Mouse (Mus musculus) inflammation-experienced regulatory T-cells, adult 6 months (primary cell): ENCODE measurements around the gene Efl1. TPM values are rescaled to one million over a fixed set of nuclear protein-coding genes. Genes with fewer than 3 reads are reported as not detected.
"Not testable (repeated sequence)": the region's sequence is repeated elsewhere in the genome, so short reads cannot be mapped to it uniquely, and the experiment has no call there.

Experiments
- ATAC-seq: one replicate; pipeline ENCODE4 v1.8.0; 2017
- polyA plus RNA-seq, 3 experiments: library from polyadenylated mRNA; unstranded; fragments of 100-300 nt; shearing (Covaris generic); gene quantifications; one replicate each; pipeline ENCODE4 v1.2.1; 2017

Gene Efl1
- polyA plus RNA-seq, 3 experiments from 2014 or later, result 33.2 to 48.4 (median 42.7) TPM

DNA sequence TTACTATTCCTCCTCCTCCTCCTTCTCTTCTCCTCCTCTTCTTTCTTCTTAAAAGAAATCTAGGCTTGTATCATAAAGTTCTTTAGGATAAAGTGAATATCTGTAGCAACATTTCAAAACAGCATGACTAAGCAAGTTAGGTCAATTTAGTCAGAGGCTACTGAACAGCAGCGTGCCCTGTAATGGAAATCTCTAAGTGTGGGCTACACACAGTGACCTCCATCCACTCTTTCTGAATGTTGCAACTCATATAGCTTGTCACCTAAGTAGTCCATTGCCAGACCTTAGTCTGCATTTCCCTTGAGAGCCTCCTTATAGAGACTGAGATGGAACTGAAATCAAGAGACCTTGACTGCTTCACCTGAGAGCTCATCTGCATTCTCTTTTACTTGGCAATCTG, 116.5 kb downstream of the Efl1 start:
- no peak for ATAC-seq

DNA sequence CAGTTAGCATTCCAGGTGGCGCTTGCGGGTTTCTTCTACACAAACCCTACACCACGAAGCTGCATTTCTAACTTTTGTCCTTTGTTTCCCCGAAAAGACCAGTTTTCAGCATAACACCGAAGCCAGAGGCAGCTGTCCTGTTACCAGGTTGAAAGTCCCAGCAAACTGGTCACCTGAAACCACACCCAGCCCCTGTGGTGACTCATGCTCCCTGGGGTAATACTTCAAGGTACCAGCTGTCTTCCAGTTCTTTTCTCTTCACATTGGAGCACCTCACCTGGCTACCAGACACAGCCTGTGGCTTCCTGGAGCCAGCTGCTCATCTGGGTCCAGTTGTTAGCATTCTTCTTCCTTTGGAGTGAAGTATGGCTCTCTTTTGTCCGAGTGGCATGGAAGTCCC, 118.2 kb downstream of the Efl1 start:
- ATAC-seq, result no peak

DNA sequence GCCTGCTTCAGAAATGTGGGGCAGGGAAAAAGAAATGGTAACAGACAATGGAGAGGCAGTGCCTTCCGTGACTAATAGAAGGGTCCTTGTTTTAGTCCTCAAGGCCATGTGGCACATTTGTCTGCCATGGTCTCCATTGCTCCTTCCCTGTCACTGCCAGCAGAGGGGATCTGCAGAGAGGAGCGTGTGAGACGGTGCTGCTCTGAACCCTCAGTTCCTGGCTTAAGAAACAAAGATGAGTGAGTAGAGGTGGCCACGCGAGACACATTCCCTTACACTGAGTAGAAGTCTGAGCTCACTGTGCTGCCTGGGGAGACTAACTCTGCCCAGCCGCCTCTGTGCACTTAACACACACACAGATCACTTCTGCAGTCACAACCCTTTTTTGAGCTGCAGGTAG, 121.8 kb downstream of the Efl1 start:
- no peak for ATAC-seq

DNA sequence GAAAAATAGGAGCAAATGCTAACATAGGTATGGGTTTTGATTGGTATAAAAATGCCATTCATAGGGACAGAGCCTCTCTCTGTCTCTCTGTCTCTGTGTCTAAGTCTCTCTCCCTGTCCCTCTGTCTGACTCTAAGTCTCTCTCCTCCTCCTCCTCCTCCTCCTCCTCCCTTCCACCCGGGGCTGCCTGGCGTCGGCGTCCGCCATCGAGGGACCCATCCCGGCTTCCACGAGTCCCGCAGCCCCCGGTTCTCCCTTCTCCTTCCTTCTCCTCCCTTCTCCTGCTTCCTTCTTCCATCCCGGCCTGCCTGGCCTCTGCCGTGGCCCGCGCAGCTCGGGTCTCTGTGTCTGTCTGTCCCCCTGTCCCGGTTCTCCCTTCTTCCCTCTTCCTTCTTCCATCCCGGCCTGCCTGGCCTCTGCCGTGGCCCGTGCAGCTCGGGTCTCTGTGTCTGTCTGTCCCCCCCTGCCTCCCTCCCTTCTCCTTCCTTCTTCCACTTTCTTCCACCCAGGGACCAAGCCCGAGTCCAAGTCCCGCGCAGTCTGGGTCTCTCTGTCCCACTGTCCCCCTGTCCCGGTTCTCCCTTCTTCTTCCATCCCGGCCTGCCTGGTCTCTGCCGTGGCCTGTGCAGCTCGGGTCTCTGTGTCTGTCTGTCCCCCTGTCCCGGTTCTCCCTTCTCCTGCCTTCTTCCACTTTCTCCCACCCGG, 122.7 kb downstream of the Efl1 start:
- ATAC-seq, result not testable (repeated sequence)

DNA sequence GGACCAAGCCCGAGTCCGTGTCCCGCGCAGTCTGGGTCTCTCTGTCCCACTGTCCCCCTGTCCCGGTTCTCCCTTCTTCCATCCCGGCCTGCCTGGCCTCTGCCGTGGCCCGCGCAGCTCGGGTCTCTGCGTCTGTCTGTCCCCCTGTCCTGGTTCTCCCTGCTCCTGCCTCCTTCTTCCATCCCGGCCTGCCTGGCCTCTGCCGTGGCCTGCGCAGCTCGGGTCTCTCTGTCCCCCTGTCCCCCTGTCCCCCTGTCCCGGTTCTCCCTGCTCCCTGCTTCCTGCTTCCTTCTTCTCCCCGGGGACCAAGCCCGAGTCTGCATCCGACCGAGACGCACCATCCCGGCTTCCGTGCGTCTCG, 123.2 kb downstream of the Efl1 start:
- not testable (repeated sequence) for ATAC-seq

DNA sequence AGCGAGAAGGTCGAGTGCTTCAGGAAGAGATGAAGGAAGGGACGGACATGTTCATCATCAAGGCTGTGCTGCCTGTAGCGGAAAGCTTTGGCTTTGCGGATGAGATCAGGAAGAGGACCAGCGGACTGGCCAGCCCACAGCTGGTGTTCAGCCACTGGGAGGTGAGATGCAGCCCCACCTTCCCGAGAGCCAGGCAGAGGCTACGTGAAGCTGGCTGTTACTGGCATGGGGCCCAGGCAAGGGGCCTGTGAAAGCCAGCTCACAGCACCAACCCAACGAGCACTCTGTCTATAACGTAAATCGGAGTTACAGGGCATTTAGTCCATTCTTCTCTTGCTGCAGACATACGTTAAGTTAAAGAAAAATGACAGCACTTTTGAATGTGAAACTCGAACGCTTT, 124.1 kb downstream of the Efl1 start:
- ATAC-seq, result no peak

DNA sequence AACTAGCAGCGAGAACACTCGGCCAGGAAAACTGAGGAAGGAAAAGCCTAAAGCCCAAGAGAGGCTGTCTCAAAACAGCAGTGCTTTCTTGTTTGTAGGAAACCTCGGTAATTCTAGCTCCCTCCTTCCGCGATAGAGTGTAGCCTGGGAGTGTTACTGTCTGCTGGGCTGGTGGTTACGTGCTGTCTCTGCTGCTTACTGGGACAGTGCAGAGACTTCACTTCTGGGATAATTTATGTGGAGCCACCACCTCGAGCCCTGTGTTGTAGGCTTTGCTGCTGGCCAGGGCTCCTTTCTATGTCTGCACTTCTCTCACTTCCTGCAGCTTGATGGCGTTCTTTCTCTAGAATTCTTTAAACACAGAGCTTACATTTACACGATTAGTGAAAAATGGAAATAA, 124.7 kb downstream of the Efl1 start:
- peak; percentile 23 for ATAC-seq

DNA sequence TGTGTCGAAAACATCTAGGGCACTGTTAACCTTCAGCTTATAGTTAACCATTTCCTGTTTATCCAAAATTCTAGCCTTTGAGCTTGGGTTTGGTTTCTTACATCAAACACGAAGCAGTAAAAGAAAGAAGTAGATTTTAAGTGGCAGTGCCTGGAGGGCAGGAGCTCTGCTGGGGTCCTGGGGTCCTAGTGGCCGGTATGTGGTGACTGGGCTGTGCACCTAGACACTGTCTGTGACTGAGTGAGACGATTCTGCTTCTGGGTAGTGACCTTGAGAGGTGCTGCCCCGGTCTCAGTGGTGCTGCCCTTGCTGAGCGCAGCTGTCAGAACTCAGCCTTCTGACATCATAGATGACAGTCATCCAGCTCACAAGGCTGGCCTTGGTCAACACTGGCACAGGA, 125.5 kb downstream of the Efl1 start:
- ATAC-seq, result peak; percentile 81

DNA sequence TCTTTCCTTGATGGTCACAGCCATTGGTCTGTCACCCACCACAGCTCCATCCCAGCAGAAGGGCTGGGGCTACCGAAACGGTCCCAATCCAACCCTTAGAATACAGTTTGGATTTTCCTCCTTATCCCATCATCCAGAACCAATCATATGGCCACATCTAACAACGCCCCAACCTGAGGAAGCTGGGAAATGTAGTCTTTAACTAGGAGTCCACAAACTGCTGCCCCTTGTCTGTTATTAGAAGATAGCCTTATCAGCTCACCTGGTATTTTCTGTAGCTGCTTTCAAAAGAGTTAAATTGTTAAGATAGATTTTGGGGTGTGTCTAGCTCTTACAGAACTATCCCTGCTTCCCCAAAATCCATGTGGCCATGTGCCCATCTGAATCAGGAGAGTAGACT, 126.7 kb downstream of the Efl1 start:
- ATAC-seq, result no peak

DNA sequence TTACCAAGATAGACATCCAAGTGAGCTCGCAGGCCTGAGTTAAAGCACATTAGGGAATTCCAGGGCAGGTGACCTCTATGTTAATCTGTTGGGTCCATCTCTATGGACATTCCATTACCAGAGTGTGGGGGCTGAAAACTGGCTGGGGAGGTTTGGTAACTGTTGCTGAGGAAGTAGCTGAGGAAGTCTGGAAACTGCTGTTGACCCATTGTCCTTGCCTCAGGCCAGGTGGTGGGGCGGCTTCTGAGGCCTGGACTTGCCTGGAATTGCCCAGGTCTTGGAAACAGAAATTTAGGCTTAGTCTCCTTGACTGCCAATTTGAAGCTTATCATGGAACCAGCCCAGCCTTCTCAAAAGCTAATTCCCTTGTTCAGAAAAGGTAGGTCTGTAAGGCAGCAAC, 134.7 kb downstream of the Efl1 start:
- no peak for ATAC-seq

DNA sequence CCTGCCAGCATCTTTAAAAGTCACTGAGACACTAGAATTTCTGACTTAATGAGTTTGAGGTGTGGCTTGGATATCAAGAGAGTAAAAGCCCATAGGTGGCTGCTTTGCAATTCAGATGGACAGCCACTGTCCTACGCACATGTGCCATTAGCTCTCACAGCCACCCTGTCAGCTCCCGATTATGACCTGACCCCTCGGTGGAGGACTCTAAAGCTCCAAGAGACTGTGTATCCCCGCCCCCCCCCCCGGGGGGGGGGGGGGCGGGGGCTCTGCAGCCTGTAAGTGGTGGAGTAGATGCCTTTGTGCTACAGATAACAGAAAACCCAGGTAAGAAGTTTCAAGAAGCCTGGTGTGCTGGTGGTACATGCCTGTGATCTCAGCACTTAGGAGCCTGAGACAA, 135.3 kb downstream of the Efl1 start:
- no peak for ATAC-seq

DNA sequence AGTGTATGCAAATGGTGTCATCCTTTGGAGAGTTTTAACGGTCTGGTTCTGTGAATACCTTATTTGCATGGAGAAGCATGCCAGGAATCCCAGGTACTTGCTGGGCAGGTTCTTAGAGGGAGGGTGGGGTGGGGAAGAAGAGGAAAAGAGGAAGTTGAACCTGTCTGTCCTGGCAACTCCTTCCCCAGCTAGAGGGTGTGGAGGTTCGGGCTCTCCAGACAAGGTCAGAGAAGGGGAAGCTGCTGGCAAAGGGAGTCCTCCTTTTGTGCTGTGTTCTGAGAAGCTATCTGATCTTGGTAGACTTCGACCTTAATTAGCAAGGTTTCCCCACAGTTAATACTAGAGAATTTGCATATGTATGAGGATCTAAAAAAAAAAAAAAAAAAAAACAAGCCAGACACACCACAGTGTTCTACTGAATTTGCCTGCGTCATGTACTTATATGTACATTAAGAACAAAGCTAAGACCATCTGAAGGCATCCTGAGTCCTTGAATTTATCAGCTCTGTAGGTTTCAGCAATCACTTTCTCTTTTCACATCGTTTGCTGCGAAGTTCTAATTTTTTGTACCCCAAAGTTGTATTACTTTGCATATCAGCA, 137.0 kb downstream of the Efl1 start:
- ATAC-seq, result no peak

DNA sequence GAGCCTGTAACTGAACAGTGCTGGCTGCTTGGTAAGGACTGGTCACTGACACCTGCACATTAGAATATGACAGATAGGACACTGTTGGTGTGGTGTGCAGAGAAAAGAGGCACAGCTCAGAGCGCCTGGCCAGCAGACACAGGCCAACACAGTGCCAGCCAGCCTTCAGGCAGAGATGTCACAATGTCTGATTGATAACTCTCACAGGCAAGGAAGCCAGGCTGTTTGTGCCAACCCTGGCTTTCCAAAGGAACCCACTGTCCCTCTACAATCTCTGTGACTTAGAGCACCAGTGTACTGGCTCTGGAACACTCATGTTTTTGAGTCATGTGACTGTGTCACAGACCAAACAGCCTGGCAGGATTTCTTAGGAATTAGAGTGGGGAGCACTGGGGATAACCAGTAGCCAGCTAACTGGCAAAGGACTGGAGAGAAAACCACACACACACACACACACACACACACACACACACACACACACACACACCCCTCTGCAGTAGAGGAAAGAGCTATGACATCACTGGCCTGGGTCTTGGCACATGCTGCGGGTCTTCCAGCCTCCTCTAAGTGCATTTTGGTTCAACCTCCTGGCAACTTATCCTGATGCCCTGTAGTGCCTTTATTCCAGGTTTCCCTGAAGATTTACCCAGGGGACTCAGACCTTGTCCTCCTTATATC, 137.7 kb downstream of the Efl1 start:
- no peak for ATAC-seq

DNA sequence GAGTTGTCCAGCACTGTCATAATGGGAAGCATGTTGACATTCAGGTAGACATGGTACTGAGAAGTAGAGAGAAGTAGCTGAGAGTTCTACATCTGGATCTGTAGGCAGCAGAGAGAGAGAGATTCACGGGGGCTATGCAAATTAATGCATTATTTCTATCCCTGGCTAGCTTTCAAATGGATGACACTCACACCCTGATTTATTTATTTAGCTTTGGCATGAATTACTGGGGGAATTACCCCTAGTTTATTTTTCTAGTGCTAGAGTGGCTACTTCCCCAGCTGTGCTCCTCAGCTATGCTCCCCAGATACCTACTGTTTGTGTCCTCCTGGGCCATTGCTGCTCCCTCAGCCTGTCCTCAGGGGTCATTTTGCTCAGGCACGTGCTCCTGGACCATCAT, 144.2 kb downstream of the Efl1 start:
- no peak for ATAC-seq

DNA sequence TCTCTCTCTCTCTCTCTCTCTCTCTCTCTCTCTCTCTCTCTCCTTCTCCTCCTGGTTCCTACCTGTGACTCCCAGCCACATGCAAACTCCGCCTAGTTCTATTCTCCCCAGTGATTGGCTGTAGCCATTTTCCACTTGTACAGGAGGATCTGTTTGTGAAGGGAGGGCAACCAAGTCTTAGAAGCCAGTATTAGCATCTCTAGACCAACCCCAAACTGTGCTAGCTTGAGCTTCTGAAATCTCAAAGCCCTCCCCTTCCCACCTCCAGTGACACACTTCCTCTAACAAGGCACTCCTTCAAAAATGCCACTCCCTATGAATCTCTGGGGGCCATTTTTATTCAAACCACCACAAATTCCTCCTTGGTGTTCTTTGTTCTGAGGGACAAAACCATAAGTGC, 144.7 kb downstream of the Efl1 start:
- ATAC-seq, result no peak

DNA sequence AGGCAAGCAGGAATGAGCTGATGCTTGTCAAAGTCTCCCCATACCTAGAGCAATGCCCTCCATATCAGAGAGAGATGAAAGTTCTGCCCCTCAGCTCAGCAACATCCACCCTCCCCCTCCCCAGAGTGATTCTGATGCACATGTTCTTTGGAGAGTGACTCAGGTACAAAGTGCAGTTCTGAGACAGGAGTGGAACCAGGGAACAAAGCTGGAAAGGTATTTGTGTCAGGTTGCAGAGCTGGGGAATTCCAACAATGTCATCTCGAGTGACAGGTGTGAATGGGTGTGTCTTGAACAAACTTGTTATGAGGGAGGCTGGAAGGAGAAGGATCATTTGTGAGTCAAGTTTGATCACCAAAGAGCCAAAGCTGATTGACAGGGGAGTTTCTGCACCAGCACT, 146.1 kb downstream of the Efl1 start:
- ATAC-seq, result no peak

DNA sequence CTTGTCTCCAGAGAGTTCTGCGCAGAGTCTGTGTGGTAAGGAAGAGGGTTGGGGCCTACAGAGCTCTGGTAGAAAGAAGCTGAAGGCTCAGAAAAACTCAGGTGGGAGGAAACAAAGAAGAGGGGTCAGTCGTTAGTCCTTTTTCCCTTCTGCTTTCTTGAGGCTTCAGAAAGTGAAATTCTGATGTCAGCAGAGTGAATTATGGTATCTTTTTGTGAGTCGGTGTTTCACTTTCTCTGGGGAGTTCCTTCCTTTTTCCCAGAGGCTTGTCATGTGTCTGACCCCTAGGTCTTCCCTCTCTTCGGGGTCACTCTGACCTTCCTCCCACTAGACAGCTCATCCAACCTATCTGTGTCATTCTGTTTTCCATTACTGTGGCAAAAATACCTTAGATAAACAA, 153.8 kb downstream of the Efl1 start:
- ATAC-seq, result no peak

DNA sequence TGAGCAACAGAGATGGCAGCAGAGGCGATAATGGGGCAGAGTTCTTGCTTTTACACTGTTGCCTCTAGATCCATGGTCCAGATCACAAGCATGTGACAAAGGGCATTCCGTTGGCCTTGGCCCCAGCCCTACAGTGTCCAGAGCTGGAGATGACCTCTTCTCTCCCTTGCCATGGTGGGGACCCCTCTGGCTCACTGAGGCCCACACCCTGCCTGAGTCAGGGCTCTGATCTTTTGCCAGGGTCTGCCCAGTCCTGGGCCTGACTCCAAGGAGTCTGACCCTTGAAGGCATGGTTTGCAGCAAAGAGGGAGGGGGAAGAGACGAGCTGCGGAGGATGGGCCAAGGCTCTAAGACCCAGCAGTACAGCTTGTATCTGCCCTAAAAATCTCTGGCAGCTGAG, 159.8 kb downstream of the Efl1 start:
- ATAC-seq, result no peak

DNA sequence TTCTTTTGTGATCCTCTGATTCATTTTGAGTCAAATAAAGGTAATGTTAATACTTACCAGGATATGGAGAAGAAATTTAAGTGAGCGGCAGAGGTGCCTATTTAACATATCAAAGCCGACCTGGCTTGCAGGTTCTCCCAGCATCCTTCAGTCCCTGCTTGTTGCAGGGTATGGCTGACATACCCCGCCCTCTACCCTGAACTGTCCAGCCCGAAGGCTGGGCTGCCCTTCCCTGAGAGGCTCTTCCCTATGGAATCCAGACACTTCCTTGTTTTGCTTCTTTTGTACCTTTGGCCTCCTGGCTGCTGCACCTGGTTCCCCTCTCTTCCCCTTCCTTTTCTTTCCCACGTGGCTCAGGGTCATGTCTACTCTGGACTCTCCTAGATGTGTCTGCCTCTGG, 160.7 kb downstream of the Efl1 start:
- ATAC-seq, result no peak

DNA sequence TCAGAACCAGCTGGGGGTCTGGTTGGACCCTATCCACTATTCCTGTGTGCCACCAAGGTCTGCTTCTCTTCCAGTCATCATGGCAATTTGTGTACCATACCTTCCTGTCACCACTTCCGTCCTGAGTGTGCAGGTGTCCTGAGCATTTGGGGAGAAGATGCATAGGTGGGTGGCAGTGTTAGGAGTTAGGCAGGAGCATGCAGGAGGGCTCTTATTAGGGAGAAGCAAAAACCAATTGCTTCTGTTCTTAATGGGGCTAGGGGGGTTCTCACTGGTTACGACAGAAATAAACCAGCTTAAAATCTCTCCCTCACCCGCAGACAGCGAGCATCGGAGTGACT, 162.4 kb downstream of the Efl1 start:
- peak; percentile 10 for ATAC-seq

DNA sequence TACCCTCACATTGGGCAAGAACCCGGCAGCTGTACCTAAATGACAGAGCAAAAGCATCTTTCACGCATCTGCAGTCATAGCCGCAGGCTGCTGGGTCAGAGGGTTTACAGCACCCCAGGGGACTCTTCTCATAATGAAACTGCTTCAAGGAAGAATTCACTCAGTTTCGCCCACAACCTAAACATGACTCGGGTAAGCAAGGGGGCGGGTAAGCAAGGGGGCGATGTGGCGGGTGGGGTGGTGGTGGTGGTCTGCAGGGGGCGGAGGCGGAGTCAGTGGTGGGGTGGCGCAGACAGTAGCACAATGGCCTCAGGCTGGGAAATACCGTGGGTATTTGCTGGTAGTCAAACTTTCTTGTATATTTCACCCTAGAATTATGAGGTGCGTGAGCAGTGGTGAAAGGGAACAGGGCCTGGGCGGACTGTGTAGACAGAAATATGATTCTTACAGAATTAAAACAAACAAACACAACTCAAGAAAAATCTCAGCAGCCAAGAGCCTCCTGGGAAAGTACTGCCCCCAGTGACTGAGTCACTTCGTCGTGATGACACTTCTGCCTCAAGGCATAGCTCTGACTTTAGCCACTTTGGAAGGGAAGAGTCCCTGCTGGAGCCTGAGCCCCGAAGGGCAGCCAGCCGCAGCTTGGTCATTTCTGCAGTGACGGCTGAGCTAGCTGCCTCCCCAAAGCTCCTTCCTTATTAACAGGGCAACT, 162.9 kb downstream of the Efl1 start:
- ATAC-seq, result no peak

DNA sequence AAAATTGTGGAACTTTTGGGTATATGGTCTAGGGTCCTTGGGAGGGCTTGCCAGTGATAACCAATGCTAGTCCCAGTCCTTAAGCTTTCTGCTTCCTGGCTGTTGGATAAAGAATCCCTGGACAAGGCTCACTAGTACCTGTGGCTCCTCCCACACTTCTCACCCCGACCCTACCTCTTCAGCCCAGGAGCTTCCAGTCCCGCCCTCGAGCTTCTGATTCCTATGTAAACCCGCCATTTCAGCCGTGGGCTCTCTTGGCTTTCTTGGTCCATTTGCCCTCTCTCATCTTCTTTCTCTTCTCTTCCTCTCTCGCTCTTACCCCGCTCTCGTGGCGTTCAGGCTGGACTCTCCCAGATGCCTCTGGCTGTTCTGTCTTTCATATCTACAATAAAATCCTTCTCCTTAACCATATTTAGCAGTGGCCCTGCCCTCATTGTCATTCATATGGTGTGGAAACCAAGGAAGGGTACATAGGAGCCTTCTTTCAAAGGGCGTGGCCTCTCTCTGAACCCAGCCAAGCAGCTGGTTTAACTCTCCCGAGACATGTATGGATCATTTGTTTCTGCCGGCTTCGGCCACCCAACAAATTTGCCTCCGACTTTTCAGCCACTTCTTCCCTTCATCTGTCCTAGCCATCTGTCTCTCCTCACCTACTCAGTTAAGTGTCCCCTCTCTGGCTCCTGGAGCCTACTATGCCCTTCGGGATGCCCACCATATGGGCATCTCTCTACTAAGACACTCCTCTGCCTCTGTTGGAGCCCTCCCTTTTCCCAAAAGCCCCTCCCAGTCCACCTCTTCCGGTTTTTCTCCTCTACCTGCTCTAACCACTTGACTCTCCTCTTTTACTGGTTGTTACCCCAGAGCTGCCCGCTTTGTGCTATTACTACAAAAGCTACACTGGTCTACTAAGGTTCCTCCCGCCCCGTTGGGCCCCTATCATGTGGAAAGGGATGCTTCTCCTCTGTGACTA, 164.1 kb downstream of the Efl1 start:
- no peak for ATAC-seq

DNA sequence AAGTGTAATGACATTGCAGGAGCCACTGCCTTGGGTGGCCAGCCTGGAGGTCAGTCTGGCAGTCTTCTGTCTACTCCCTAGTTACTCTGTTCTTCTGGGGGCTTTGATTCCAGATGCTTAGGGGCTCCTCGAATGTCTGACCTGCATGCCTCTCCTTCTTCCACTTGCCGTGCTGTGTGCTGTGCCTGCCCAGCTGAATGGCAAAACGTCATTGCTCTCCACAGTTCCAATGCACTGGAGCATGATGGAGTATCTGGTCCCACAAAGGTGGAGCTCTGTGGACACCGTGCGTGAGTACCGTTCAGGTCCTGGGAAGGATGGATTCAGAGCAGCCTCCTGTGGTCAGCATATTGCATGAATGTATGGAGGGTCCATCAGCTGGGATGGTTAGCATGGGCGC, 171.1 kb downstream of the Efl1 start:
- no peak for ATAC-seq
